ENCODE assay signal across 16 mouse cellular contexts in the genomic region with DNA sequence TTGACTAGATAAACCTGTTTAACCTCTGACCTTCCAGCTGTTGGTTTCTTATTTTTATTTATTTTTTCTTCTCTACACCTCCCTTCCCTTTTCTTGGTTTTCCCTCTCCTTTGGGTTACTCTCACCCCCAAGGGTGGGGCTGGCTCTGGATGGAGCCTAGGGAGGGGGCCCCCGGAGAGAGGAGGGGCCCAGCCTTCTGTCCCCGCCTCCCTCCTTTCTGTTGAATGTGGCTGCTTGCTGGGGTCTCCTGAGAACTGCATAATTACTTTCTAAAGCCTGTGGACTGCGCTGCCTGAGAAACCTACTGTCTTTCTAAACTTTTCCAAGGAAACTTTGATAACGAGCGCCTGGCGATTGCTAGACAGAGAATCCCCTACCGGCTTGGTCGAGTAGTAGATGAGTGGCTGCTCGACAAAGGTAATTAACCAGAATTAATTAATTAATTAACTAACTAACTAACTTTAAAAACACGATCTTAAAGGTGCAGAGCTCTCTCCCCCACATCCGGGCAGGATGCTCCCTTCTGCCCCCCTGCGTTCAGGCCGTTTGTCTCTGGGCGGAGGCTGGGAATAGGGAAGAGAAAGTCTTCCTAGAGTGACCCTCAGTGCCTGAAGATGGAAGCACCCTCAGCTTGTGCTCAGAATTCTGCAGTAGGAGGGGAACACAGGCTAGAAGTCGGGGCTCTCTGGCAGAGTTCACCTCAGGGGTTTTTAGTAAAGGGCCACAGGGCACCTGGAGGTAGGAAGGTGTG. TPM values are rescaled to one million over a fixed set of nuclear protein-coding genes. Genes with fewer than 3 reads are reported as not detected.
DNase-seq lines count a peak whose midpoint lies in the region; ATAC-seq and TF ChIP-seq lines count a peak whose summit lies in the region.
"Had no signal": no experiment of that assay in that cellular context is flagged by ENCODE, and none has a peak within 500 bp of the region (broad histone marks: within the 10 kb centered on the region; RNA-seq: fewer than 3 reads in every experiment).

No protein-coding gene starts in this region.

- H3K4me1 ChIP-seq in hindbrain, embryonic 10.5 days (replicated peaks) = peaks cover 68% of the 10 kb centered on the region
- peaks cover 52% of the 10 kb centered on the region for H3K4me1 ChIP-seq in hindbrain, embryonic 12.5 days
- H3K4me1 ChIP-seq in midbrain, embryonic 10.5 days = peaks cover 76% of the 10 kb centered on the region
- H3K4me1 ChIP-seq in midbrain, embryonic 16.5 days (ENCODE audit: control insufficient read depth, insufficient read depth, low read length) = peaks cover 13% of the 10 kb centered on the region
- peaks cover 15% of the 10 kb centered on the region for H3K4me1 ChIP-seq in forebrain, embryonic 14.5 days (ENCODE audit: control insufficient read depth, insufficient read depth, low read length)
- H3K4me1 ChIP-seq in stomach, postnatal 0 days (replicated peaks; ENCODE audit: control insufficient read depth, insufficient read depth) = no peaks in the 10 kb centered on the region

- H3K9me3 ChIP-seq in hindbrain, embryonic 10.5 days = no peaks in the 10 kb centered on the region
- no peaks in the 10 kb centered on the region for H3K9me3 ChIP-seq in hindbrain, embryonic 12.5 days (replicated peaks)
- H3K9me3 ChIP-seq in midbrain, embryonic 10.5 days (replicated peaks) = no peaks in the 10 kb centered on the region
- no peaks in the 10 kb centered on the region for H3K9me3 ChIP-seq in midbrain, embryonic 16.5 days (replicated peaks; ENCODE audit: control insufficient read depth, low read length, poor library complexity, severe bottlenecking)
- no peaks in the 10 kb centered on the region for H3K9me3 ChIP-seq in forebrain, embryonic 14.5 days (replicated peaks; ENCODE audit: control insufficient read depth, low read length)
- no peaks in the 10 kb centered on the region for H3K9me3 ChIP-seq in stomach, postnatal 0 days (ENCODE audit: control insufficient read depth, low read length)
- H3K9me3 ChIP-seq: intestine, embryonic 15.5 days had no signal

- TF ChIP-seq EP300 in stomach, postnatal 0 days (optimal IDR thresholded peaks at IDR 0.05) = no peak

- peak overlapping the region; percentile 69 for H3K27ac ChIP-seq in hindbrain, embryonic 10.5 days
- no peak overlapping the region for H3K27ac ChIP-seq in hindbrain, embryonic 12.5 days
- H3K27ac ChIP-seq in midbrain, embryonic 10.5 days (replicated peaks) = peak overlapping the region; percentile 78
- no peak overlapping the region for H3K27ac ChIP-seq in midbrain, embryonic 16.5 days (ENCODE audit: low read length)
- H3K27ac ChIP-seq in forebrain, embryonic 14.5 days (ENCODE audit: low read depth, low read length) = no peak overlapping the region
- no peak overlapping the region for H3K27ac ChIP-seq in stomach, postnatal 0 days (replicated peaks)
- H3K27ac ChIP-seq: intestine, embryonic 15.5 days had no signal

- H3K4me2 ChIP-seq in hindbrain, embryonic 12.5 days (replicated peaks) = no peak overlapping the region
- no peak overlapping the region for H3K4me2 ChIP-seq in midbrain, embryonic 16.5 days (ENCODE audit: low read length)
- H3K4me2 ChIP-seq in forebrain, embryonic 14.5 days (ENCODE audit: low read length) = no peak overlapping the region
- no peak overlapping the region for H3K4me2 ChIP-seq in stomach, postnatal 0 days (replicated peaks; ENCODE audit: low read depth)
- H3K4me2 ChIP-seq: intestine, embryonic 15.5 days had no signal

- ATAC-seq in hindbrain, embryonic 12.5 days (ENCODE audit: low FRiP score) = no peak
- no peak for ATAC-seq in midbrain, embryonic 16.5 days
- ATAC-seq in forebrain, embryonic 14.5 days = no peak; the same call in 1 of the 2 replicates
- no peak for ATAC-seq in stomach, postnatal 0 days (ENCODE audit: low FRiP score, low TSS enrichment)
- ATAC-seq in erythroid progenitor cell, adult 5-6 weeks (replicated peaks; ENCODE audit: low FRiP score, poor library complexity, severe bottlenecking) = no peak
- ATAC-seq: CD4-positive, CD25-positive, alpha-beta regulatory T cell, adult 4 months; intestine, embryonic 15.5 days had no signal

- no peak overlapping the region for H3K9ac ChIP-seq in hindbrain, embryonic 12.5 days
- H3K9ac ChIP-seq in midbrain, embryonic 16.5 days (ENCODE audit: low read depth, low read length) = no peak overlapping the region
- H3K9ac ChIP-seq in forebrain, embryonic 14.5 days (ENCODE audit: low read length) = peak overlapping the region; percentile 30; the same call in 1 of the 2 replicates
- no peak overlapping the region for H3K9ac ChIP-seq in stomach, postnatal 0 days (ENCODE audit: low read length)
- H3K9ac ChIP-seq: intestine, embryonic 15.5 days had no signal

- no peak for DNase-seq in hindbrain, embryonic 10.5 days (ENCODE audit: low spot score)
- no peak for DNase-seq in midbrain, embryonic 10.5 days (ENCODE audit: low spot score)
- no peak for DNase-seq in forebrain, embryonic 14.5 days (ENCODE audit: low spot score)
- no peak for DNase-seq in stomach, postnatal 0 days (ENCODE audit: low spot score)
- no peak for DNase-seq in MN1 (ENCODE audit: low spot score)
- DNase-seq: adrenal gland, postnatal 14 days; right cerebral cortex, postnatal 4 days had no signal

- peak; percentile 36; the same call in 1 of the 2 replicates for TF ChIP-seq CTCF in stomach, postnatal 0 days (IDR thresholded peaks at IDR 0.05; ENCODE audit: low read depth)

- H3K27me3 ChIP-seq in hindbrain, embryonic 10.5 days (ENCODE audit: insufficient read depth, poor library complexity, severe bottlenecking) = peaks cover 44% of the 10 kb centered on the region
- H3K27me3 ChIP-seq in hindbrain, embryonic 12.5 days = no peaks in the 10 kb centered on the region
- peaks cover 36% of the 10 kb centered on the region for H3K27me3 ChIP-seq in midbrain, embryonic 10.5 days (ENCODE audit: low read depth, poor library complexity, severe bottlenecking)
- no peaks in the 10 kb centered on the region for H3K27me3 ChIP-seq in midbrain, embryonic 16.5 days (ENCODE audit: control insufficient read depth, insufficient read depth, low read depth, low read length)
- no peaks in the 10 kb centered on the region for H3K27me3 ChIP-seq in forebrain, embryonic 14.5 days (replicated peaks; ENCODE audit: control insufficient read depth, insufficient read depth, low read length)
- H3K27me3 ChIP-seq in stomach, postnatal 0 days (ENCODE audit: control insufficient read depth, insufficient read depth, low read length) = peaks cover 2% of the 10 kb centered on the region; the same call in 1 of the 2 replicates

- peaks cover 37% of the 10 kb centered on the region for H3K36me3 ChIP-seq in hindbrain, embryonic 10.5 days
- H3K36me3 ChIP-seq in hindbrain, embryonic 12.5 days = peaks cover 36% of the 10 kb centered on the region
- H3K36me3 ChIP-seq in midbrain, embryonic 10.5 days = peaks cover 45% of the 10 kb centered on the region
- H3K36me3 ChIP-seq in midbrain, embryonic 16.5 days (ENCODE audit: control insufficient read depth, insufficient read depth, low read length) = peaks cover 29% of the 10 kb centered on the region
- peaks cover 64% of the 10 kb centered on the region for H3K36me3 ChIP-seq in forebrain, embryonic 14.5 days (ENCODE audit: control insufficient read depth, insufficient read depth, low read length)
- no peaks in the 10 kb centered on the region for H3K36me3 ChIP-seq in stomach, postnatal 0 days (ENCODE audit: control insufficient read depth, insufficient read depth, low read length)
- H3K36me3 ChIP-seq: intestine, embryonic 15.5 days had no signal

- peak overlapping the region; percentile 16 for H3K4me3 ChIP-seq in hindbrain, embryonic 10.5 days
- H3K4me3 ChIP-seq in hindbrain, embryonic 12.5 days = no peak overlapping the region
- peak overlapping the region; percentile 23 for H3K4me3 ChIP-seq in midbrain, embryonic 10.5 days
- H3K4me3 ChIP-seq in midbrain, embryonic 16.5 days (ENCODE audit: low read depth, low read length) = no peak overlapping the region
- no peak overlapping the region for H3K4me3 ChIP-seq in forebrain, embryonic 14.5 days (ENCODE audit: low read depth, low read length)
- no peak overlapping the region for H3K4me3 ChIP-seq in stomach, postnatal 0 days (ENCODE audit: low read depth, low read length)
- H3K4me3 ChIP-seq: intestine, embryonic 15.5 days had no signal

- WGBS in hindbrain, embryonic 10.5 days = 4% methylated on average over 15 of the region's 15 CpGs
- 9% methylated on average over 15 of the region's 15 CpGs for WGBS in hindbrain, embryonic 12.5 days
- 3% methylated on average over 15 of the region's 15 CpGs for WGBS in midbrain, embryonic 10.5 days
- 6% methylated on average over 15 of the region's 15 CpGs for WGBS in midbrain, embryonic 16.5 days
- 5% methylated on average over 15 of the region's 15 CpGs for WGBS in forebrain, embryonic 14.5 days
- WGBS in stomach, postnatal 0 days = 12% methylated on average over 15 of the region's 15 CpGs

RNA-seq across cellular contexts. Expression of a gene that starts 29.3 kb away (rescaled TPM):
- not detected in 2 replicates for polyA plus RNA-seq in hindbrain, embryonic 10.5 days (2016; fragmentation: Nextera tagmentation; extraction: Ambion mirVana)
- polyA plus RNA-seq in hindbrain, embryonic 12.5 days (2016; fragmentation: Nextera tagmentation; extraction: Ambion mirVana) = not detected in 2 replicates
- not detected in 2 replicates for polyA plus RNA-seq in midbrain, embryonic 10.5 days (2016; fragmentation: Nextera tagmentation; extraction: Ambion mirVana)
- 0.11 TPM in 1 of 2 replicates, not detected in the other for polyA plus RNA-seq in midbrain, embryonic 16.5 days (2015; fragmentation: Nextera tagmentation; extraction: Ambion mirVana)
- not detected in 2 replicates for polyA plus RNA-seq in forebrain, embryonic 14.5 days (2014; fragmentation: Nextera tagmentation; extraction: Ambion mirVana)
- not detected in 2 replicates for polyA plus RNA-seq in stomach, postnatal 0 days (2015; fragmentation: Nextera tagmentation; extraction: Ambion mirVana)
- total RNA-seq in erythroid progenitor cell, adult 5-6 weeks (2015; ENCODE audit: low replicate concordance) = not detected in 2 replicates
- total RNA-seq in erythroid progenitor cell, adult 5-6 weeks (2017; ENCODE audit: low replicate concordance) = not detected in 2 replicates
- total RNA-seq: adrenal gland, postnatal 14 days; megakaryocyte progenitor cell, adult 5-6 weeks; neutrophil, adult 5-6 weeks had no signal
- polyA plus RNA-seq: CD4-positive, CD25-positive, alpha-beta regulatory T cell, adult 4 months; heart, embryonic 14.5 days; liver, embryonic 16.5 days had no signal

Comparison
In these comparisons a context has a peak if more than half of its experiments do, and no peak if none do; other contexts are left out.
1. H3K27ac ChIP-seq: peak in hindbrain, embryonic 10.5 days (single experiment) and midbrain, embryonic 10.5 days (single experiment); none in hindbrain, embryonic 12.5 days (single experiment), midbrain, embryonic 16.5 days (single experiment), forebrain, embryonic 14.5 days (single experiment) and stomach, postnatal 0 days (single experiment).
2. H3K4me3 ChIP-seq: peak in hindbrain, embryonic 10.5 days (single experiment) and midbrain, embryonic 10.5 days (single experiment); none in hindbrain, embryonic 12.5 days (single experiment), midbrain, embryonic 16.5 days (single experiment), forebrain, embryonic 14.5 days (single experiment) and stomach, postnatal 0 days (single experiment).